Mouse (Mus musculus): Measurements from ENCODE around the gene Galnt7. TPM values are rescaled to one million over a fixed set of nuclear protein-coding genes. Genes with fewer than 3 reads are reported as not detected.

The Galnt7 gene
- polyA plus RNA-seq, 1 experiment from 2014 or later, result 6.4 TPM

GRCm38 (mm10) chr8:57584416-57585127 lies 68.3 kb downstream of the Galnt7 start:
- ATAC-seq (ENCODE audit: low read depth) (no peak), DNase-seq (no peak)
- Histone ChIP-seq H3K9ac (no peak overlapping the region), H3K27ac (no peak overlapping the region), H3K36me3 (no peaks in the 10 kb centered on the region), H3K9me3 (replicated peaks) (no peaks in the 10 kb centered on the region), H3K4me2 (no peak overlapping the region), H3K4me1 (replicated peaks) (peaks cover 22% of the 10 kb centered on the region), H3K4me3 (replicated peaks) (no peak overlapping the region), H3K27me3 (no peaks in the 10 kb centered on the region)
- 66% methylated on average over 8 of the region's 8 CpGs for WGBS (ENCODE audit: insufficient replicate concordance)

GRCm38 (mm10) chr8:57579845-57580244 lies 73.0 kb downstream of the Galnt7 start:
- H3K4me2 ChIP-seq, result no peak overlapping the region
- H3K9ac ChIP-seq, result no peak overlapping the region
- WGBS (ENCODE audit: insufficient replicate concordance), result 35% methylated on average over 6 of the region's 6 CpGs
- peak; percentile 70 for ATAC-seq (ENCODE audit: low read depth)
- peak; percentile 53 for DNase-seq
- H3K27me3 ChIP-seq, result no peaks in the 10 kb centered on the region
- no peaks in the 10 kb centered on the region for H3K36me3 ChIP-seq
- no peaks in the 10 kb centered on the region for H3K9me3 ChIP-seq (replicated peaks)
- H3K4me1 ChIP-seq (replicated peaks), result peaks cover 43% of the 10 kb centered on the region
- H3K4me3 ChIP-seq (replicated peaks), result no peak overlapping the region
- H3K27ac ChIP-seq, result no peak overlapping the region

- Histone ChIP-seq H3K27me3 (no peaks in the 10 kb centered on the region), H3K4me2 (0 out of 2 replicates have a peak overlapping the region, but pooled peaks have one; percentile 48), H3K36me3 (no peaks in the 10 kb centered on the region), H3K27ac (peak overlapping the region; percentile 76; the same call in 1 of the 2 replicates), H3K9me3 (replicated peaks) (no peaks in the 10 kb centered on the region), H3K4me3 (replicated peaks) (no peak overlapping the region), H3K4me1 (replicated peaks) (peaks cover 43% of the 10 kb centered on the region), H3K9ac (no peak overlapping the region)
- 46% methylated on average over 5 of the region's 5 CpGs for WGBS (ENCODE audit: insufficient replicate concordance)
- DNase-seq (no peak), ATAC-seq (ENCODE audit: low read depth) (no peak)
Observed at GRCm38 (mm10) chr8:57577301-57577700, 75.5 kb downstream of the Galnt7 start.

DNA sequence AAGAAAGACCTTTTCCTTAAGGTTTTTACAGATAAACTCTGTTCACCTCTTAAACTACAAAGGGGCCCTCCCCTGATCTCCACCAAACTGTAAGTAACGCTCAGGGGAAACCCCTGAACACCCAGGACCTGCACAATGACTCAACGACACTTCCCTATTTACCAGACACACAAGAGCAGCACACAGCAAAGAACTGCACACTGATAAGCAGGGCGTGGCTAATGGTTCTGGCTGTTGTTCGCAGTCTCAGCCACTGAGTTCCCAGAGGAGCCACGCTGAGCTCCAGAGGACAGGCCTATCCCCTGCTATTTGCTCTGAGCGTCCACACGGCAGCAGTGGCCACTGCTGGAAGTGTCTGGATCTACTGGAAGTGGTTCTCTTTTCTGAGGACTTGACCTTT lies 76.6 kb downstream of the Galnt7 start:
- peak; percentile 75 for DNase-seq
- Histone ChIP-seq H3K4me2 (peak overlapping the region; percentile 48), H3K27me3 (no peaks in the 10 kb centered on the region), H3K27ac (peak overlapping the region; percentile 76), H3K36me3 (no peaks in the 10 kb centered on the region), H3K4me3 (replicated peaks) (peak overlapping the region; percentile 3; the same call in 1 of the 2 replicates), H3K9ac (peak overlapping the region; percentile 22; the same call in 1 of the 2 replicates), H3K4me1 (replicated peaks) (peaks cover 43% of the 10 kb centered on the region), H3K9me3 (replicated peaks) (no peaks in the 10 kb centered on the region)
- ATAC-seq (ENCODE audit: low read depth), result peak; percentile 96
- 2% methylated on average over 7 of the region's 7 CpGs for WGBS (ENCODE audit: insufficient replicate concordance)

DNA sequence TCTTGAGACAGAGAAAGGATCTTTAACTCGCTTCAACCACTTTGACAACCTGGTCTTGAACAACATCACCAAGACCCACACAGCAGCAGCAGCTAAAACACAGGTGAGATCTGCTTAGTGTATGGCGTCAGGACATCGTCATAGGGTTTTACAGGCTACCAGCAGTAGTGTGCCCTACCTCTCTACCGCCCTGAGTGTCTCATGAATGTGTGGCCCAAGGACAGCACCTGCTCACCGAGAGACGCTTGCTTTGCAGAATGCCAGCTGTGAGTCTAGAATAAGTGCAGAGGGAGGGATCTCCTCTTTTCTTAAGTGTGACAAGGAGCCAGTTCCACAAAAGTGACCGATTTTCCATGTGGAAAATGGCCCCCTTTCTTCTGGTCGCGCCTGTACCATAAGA lies 77.5 kb downstream of the Galnt7 start:
- H3K4me2 ChIP-seq, result peak overlapping the region; percentile 48; the same call in 1 of the 2 replicates
- H3K36me3 ChIP-seq, result no peaks in the 10 kb centered on the region
- H3K27me3 ChIP-seq, result no peaks in the 10 kb centered on the region
- no peak for ATAC-seq (ENCODE audit: low read depth)
- no peak for DNase-seq
- H3K4me3 ChIP-seq (replicated peaks), result no peak overlapping the region
- peak overlapping the region; percentile 76 for H3K27ac ChIP-seq
- WGBS (ENCODE audit: insufficient replicate concordance), result 73% methylated on average over 9 of the region's 9 CpGs
- H3K9ac ChIP-seq, result peak overlapping the region; percentile 22; the same call in 1 of the 2 replicates
- H3K9me3 ChIP-seq (replicated peaks), result no peaks in the 10 kb centered on the region
- H3K4me1 ChIP-seq (replicated peaks), result peaks cover 42% of the 10 kb centered on the region

- WGBS (ENCODE audit: insufficient replicate concordance), result 3% methylated on average over 7 of the region's 7 CpGs
- Histone ChIP-seq H3K9me3 (replicated peaks) (no peaks in the 10 kb centered on the region), H3K4me1 (replicated peaks) (peaks cover 32% of the 10 kb centered on the region), H3K27me3 (no peaks in the 10 kb centered on the region), H3K4me3 (replicated peaks) (no peak overlapping the region), H3K27ac (no peak overlapping the region), H3K9ac (no peak overlapping the region), H3K36me3 (no peaks in the 10 kb centered on the region), H3K4me2 (no peak overlapping the region)
- DNase-seq (peak; percentile 60), ATAC-seq (ENCODE audit: low read depth) (no peak)
Observed at GRCm38 (mm10) chr8:57574398-57574797, 78.4 kb downstream of the Galnt7 start.

GRCm38 (mm10) chr8:57573844-57574243 lies 79.0 kb downstream of the Galnt7 start:
- WGBS (ENCODE audit: insufficient replicate concordance), result 69% methylated on average over 6 of the region's 6 CpGs
- H3K4me3 ChIP-seq (replicated peaks), result no peak overlapping the region
- no peak overlapping the region for H3K9ac ChIP-seq
- no peaks in the 10 kb centered on the region for H3K27me3 ChIP-seq
- H3K9me3 ChIP-seq (replicated peaks), result no peaks in the 10 kb centered on the region
- H3K4me1 ChIP-seq (replicated peaks), result peaks cover 30% of the 10 kb centered on the region
- no peak for ATAC-seq (ENCODE audit: low read depth)
- no peak overlapping the region for H3K27ac ChIP-seq
- DNase-seq, result no peak
- H3K36me3 ChIP-seq, result no peaks in the 10 kb centered on the region
- no peak overlapping the region for H3K4me2 ChIP-seq

DNA sequence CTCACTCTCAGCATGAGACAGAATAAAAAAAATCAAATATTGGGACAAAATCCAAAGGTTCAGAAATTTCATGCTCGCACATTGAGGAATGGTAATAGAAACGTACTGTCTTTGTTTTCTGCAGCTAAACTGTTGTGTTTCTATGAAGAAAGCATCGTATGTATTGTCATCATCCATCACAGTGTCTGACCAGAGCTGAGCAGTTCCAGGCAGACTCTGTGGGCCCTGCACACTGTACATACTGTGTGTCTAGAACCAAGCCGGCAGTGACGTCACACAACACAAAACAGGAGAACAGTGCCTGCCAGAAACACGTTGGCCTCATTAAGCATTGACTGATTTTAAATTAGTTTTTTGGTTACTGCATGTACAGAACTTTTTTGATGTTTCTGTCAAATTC lies 82.9 kb downstream of the Galnt7 start:
- Histone ChIP-seq H3K4me2 (no peak overlapping the region), H3K4me1 (replicated peaks) (no peaks in the 10 kb centered on the region; the same call in 1 of the 2 replicates), H3K9me3 (replicated peaks) (no peaks in the 10 kb centered on the region), H3K9ac (no peak overlapping the region), H3K27me3 (no peaks in the 10 kb centered on the region), H3K36me3 (no peaks in the 10 kb centered on the region), H3K4me3 (replicated peaks) (no peak overlapping the region), H3K27ac (no peak overlapping the region)
- no peak for DNase-seq
- no peak for ATAC-seq (ENCODE audit: low read depth)
- 81% methylated on average over 6 of the region's 6 CpGs for WGBS (ENCODE audit: insufficient replicate concordance)

- H3K27ac ChIP-seq, result no peak overlapping the region
- no peaks in the 10 kb centered on the region for H3K4me1 ChIP-seq (replicated peaks)
- 62% methylated on average over 11 of the region's 11 CpGs for WGBS (ENCODE audit: insufficient replicate concordance)
- DNase-seq (no peak), ATAC-seq (ENCODE audit: low read depth) (no peak)
- no peak overlapping the region for H3K9ac ChIP-seq
- no peaks in the 10 kb centered on the region for H3K9me3 ChIP-seq (replicated peaks)
- no peaks in the 10 kb centered on the region for H3K27me3 ChIP-seq
- no peak overlapping the region for H3K4me2 ChIP-seq
- no peak overlapping the region for H3K4me3 ChIP-seq (replicated peaks)
- no peaks in the 10 kb centered on the region for H3K36me3 ChIP-seq
Observed at GRCm38 (mm10) chr8:57569400-57569795, 83.4 kb downstream of the Galnt7 start.

DNA sequence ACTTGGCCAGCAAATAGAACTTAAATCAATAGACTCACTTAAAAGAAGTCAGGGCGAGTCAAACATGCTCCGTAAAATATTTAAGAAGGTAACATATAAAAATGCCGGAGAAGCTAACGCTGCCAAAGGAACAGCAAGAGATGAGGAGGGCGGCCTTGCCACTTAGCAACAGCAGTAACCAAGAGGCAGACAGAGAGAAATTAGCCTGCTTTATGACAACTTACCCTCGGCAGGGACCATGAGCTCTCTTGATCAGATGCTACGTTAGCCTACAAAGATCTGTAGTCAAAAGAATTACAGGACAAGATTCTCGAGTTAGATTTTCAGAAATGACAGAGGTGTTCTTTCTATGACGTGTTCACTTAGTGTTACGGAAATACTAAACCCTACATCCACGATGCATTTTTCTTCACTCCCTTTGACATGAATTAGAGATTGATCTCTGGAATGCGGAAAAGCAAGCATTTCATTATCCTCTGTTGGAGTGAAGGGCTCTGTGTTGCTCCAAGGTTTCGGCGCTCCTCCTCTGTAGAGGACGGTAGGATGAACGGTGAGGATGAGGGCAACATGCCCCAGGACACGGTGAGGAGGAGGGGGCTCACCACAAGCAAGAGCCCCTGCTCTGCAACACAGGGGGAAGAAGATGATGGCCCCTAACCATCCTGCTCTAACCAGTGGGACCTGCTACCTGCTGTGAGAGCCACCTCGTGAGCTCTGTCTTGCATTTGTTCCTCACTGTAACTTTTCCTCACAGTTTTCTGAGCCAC lies 84.0 kb downstream of the Galnt7 start:
- DNase-seq, result no peak
- no peaks in the 10 kb centered on the region for H3K4me1 ChIP-seq (replicated peaks)
- no peaks in the 10 kb centered on the region for H3K27me3 ChIP-seq
- 83% methylated on average over 18 of the region's 18 CpGs for WGBS (ENCODE audit: insufficient replicate concordance)
- H3K36me3 ChIP-seq, result no peaks in the 10 kb centered on the region
- no peak overlapping the region for H3K4me3 ChIP-seq (replicated peaks)
- no peak overlapping the region for H3K27ac ChIP-seq
- no peak overlapping the region for H3K4me2 ChIP-seq
- ATAC-seq (ENCODE audit: low read depth), result no peak
- H3K9ac ChIP-seq, result no peak overlapping the region
- H3K9me3 ChIP-seq (replicated peaks), result no peaks in the 10 kb centered on the region

- Histone ChIP-seq H3K27me3 (no peaks in the 10 kb centered on the region), H3K9me3 (replicated peaks) (no peaks in the 10 kb centered on the region), H3K27ac (no peak overlapping the region), H3K36me3 (no peaks in the 10 kb centered on the region), H3K4me3 (replicated peaks) (no peak overlapping the region), H3K4me2 (no peak overlapping the region), H3K4me1 (replicated peaks) (no peaks in the 10 kb centered on the region), H3K9ac (no peak overlapping the region)
- no peak for DNase-seq
- ATAC-seq (ENCODE audit: low read depth), result no peak
- WGBS (ENCODE audit: insufficient replicate concordance), result 81% methylated on average over 7 of the region's 7 CpGs
Observed at GRCm38 (mm10) chr8:57567998-57568397, 84.8 kb downstream of the Galnt7 start.

All from liver, embryonic 13.5 days (tissue).